8 mouse cellular contexts compared by ENCODE assay signal in the genomic region with DNA sequence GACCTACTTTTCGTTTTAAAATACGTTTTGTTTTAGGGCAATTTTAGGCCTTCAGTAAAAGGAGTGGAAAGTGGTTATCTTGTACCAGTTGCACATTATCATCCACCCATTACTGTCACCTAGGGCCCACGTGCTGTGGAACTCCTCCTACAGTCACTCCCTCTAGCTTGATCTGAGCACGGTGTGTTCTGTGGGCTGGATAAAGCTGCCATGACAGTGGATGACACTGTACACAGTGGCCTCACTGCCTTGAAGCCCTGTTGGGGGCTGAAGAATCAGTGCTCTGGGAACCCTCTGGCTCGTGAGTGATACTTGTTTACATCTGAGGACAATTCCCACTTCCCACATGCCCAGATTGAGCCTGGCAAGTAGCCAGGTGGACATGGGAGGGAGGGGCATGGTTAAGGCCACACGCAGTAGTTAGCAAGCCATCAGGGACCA. TPM values are rescaled to one million over a fixed set of nuclear protein-coding genes. Genes with fewer than 3 reads are reported as not detected.
DNase-seq lines count a peak whose midpoint lies in the region; ATAC-seq lines count a peak whose summit lies in the region.

No protein-coding gene starts in this region.

- H3K36me3 ChIP-seq in embryonic facial prominence, embryonic 15.5 days, result peaks cover 22% of the 10 kb centered on the region
- H3K36me3 ChIP-seq in hindbrain, embryonic 12.5 days, result peaks cover 25% of the 10 kb centered on the region
- H3K36me3 ChIP-seq in midbrain, embryonic 15.5 days (replicated peaks), result peaks cover 10% of the 10 kb centered on the region; the same call in 1 of the 2 replicates

- H3K9ac ChIP-seq in embryonic facial prominence, embryonic 15.5 days, result peak overlapping the region; percentile 72
- H3K9ac ChIP-seq in hindbrain, embryonic 12.5 days, result peak overlapping the region; percentile 87
- peak overlapping the region; percentile 88 for H3K9ac ChIP-seq in midbrain, embryonic 15.5 days

- intact Hi-C loops in left cerebral cortex, postnatal 4 days (cut with DNase I), result no loop called here

- H3K27ac ChIP-seq in embryonic facial prominence, embryonic 15.5 days (replicated peaks), result peak overlapping the region; percentile 96
- H3K27ac ChIP-seq in hindbrain, embryonic 12.5 days, result peak overlapping the region; percentile 92
- H3K27ac ChIP-seq in midbrain, embryonic 15.5 days, result peak overlapping the region; percentile 94

- H3K4me3 ChIP-seq in embryonic facial prominence, embryonic 15.5 days (replicated peaks), result peak overlapping the region; percentile 90
- H3K4me3 ChIP-seq in hindbrain, embryonic 12.5 days, result peak overlapping the region; percentile 89
- H3K4me3 ChIP-seq in midbrain, embryonic 15.5 days, result peak overlapping the region; percentile 87

- no peaks in the 10 kb centered on the region for H3K27me3 ChIP-seq in embryonic facial prominence, embryonic 15.5 days
- H3K27me3 ChIP-seq in hindbrain, embryonic 12.5 days, result no peaks in the 10 kb centered on the region
- H3K27me3 ChIP-seq in midbrain, embryonic 15.5 days (replicated peaks), result no peaks in the 10 kb centered on the region

- no peak for ATAC-seq in embryonic facial prominence, embryonic 15.5 days (ENCODE audit: insufficient number of reproducible peaks, low FRiP score, low TSS enrichment, low read depth)
- no peak for ATAC-seq in hindbrain, embryonic 12.5 days (ENCODE audit: low FRiP score)
- no peak for ATAC-seq in midbrain, embryonic 15.5 days (replicated peaks)

- DNase-seq in left cerebral cortex, postnatal 4 days, result peak; percentile 48
- DNase-seq in left cerebral cortex, adult 9 months (ENCODE audit: low spot score in 2 of 2), result no peak
- DNase-seq in adrenal gland, adult 8-10 months, result peak; percentile 63
- peak; percentile 71 for DNase-seq in liver
- DNase-seq in thymus, postnatal 4 days, result peak; percentile 16

- H3K4me1 ChIP-seq in embryonic facial prominence, embryonic 15.5 days, result peaks cover 26% of the 10 kb centered on the region
- H3K4me1 ChIP-seq in hindbrain, embryonic 12.5 days, result peaks cover 26% of the 10 kb centered on the region
- peaks cover 26% of the 10 kb centered on the region for H3K4me1 ChIP-seq in midbrain, embryonic 15.5 days

- peak overlapping the region; percentile 66 for H3K4me2 ChIP-seq in embryonic facial prominence, embryonic 15.5 days (replicated peaks)
- peak overlapping the region; percentile 92 for H3K4me2 ChIP-seq in hindbrain, embryonic 12.5 days (replicated peaks)
- H3K4me2 ChIP-seq in midbrain, embryonic 15.5 days, result peak overlapping the region; percentile 84

- WGBS in embryonic facial prominence, embryonic 15.5 days, result 1% methylated on average over 6 of the region's 6 CpGs
- WGBS in hindbrain, embryonic 12.5 days, result 11% methylated on average over 6 of the region's 6 CpGs
- WGBS in midbrain, embryonic 15.5 days, result 14% methylated on average over 6 of the region's 6 CpGs

- H3K9me3 ChIP-seq in embryonic facial prominence, embryonic 15.5 days (replicated peaks), result no peaks in the 10 kb centered on the region
- no peaks in the 10 kb centered on the region for H3K9me3 ChIP-seq in hindbrain, embryonic 12.5 days (replicated peaks)
- H3K9me3 ChIP-seq in midbrain, embryonic 15.5 days, result no peaks in the 10 kb centered on the region

RNA-seq across cellular contexts. Expression of gene Get4, which starts 1.2 kb away (rescaled TPM):
- 10 to 100 TPM; 54.8 to 59.8 TPM for total RNA-seq in left cerebral cortex, postnatal 4 days (2021)
- total RNA-seq in adrenal gland, adult 8-10 months (2022), result 100 to 1,000 TPM in 2 of 4 experiments, 10 to 100 TPM in 2; 96.6 to 112 (median 101) TPM
- polyA plus RNA-seq in embryonic facial prominence, embryonic 15.5 days (2015; fragmentation: Nextera tagmentation; extraction: Ambion mirVana), result 148 and 154 TPM in 2 replicates
- polyA plus RNA-seq in hindbrain, embryonic 12.5 days (2016; fragmentation: Nextera tagmentation; extraction: Ambion mirVana), result 123 and 126 TPM in 2 replicates
- 119 and 127 TPM in 2 replicates for polyA plus RNA-seq in midbrain, embryonic 15.5 days (2015; fragmentation: Nextera tagmentation; extraction: Ambion mirVana)

RNA-seq across cellular contexts. Expression of gene Sun1, which starts 52.9 kb away (rescaled TPM):
- 10 to 100 TPM; 77.1 to 81.6 TPM for total RNA-seq in left cerebral cortex, postnatal 4 days (2021)
- 100 to 1,000 TPM in 3 of 4 experiments, 10 to 100 TPM in 1; 86.6 to 128 (median 111) TPM for total RNA-seq in adrenal gland, adult 8-10 months (2022)
- 59.2 and 61.5 TPM in 2 replicates for polyA plus RNA-seq in embryonic facial prominence, embryonic 15.5 days (2015; fragmentation: Nextera tagmentation; extraction: Ambion mirVana)
- polyA plus RNA-seq in hindbrain, embryonic 12.5 days (2016; fragmentation: Nextera tagmentation; extraction: Ambion mirVana), result 50.4 and 55.3 TPM in 2 replicates
- 51.3 and 54.3 TPM in 2 replicates for polyA plus RNA-seq in midbrain, embryonic 15.5 days (2015; fragmentation: Nextera tagmentation; extraction: Ambion mirVana)

Comparison
In these comparisons a context has a peak if more than half of its experiments do, and no peak if none do; other contexts are left out.
1. DNase-seq: peak in left cerebral cortex, postnatal 4 days (single experiment), adrenal gland, adult 8-10 months (single experiment), liver (single experiment) and thymus, postnatal 4 days (single experiment); none in left cerebral cortex, adult 9 months (0 of 2).
2. Peak in every context shown above with its lines, with median percentiles within 50 percentile points of each other: H3K27ac ChIP-seq, H3K4me2 ChIP-seq, H3K4me3 ChIP-seq and H3K9ac ChIP-seq.